Mouse (Mus musculus) limb, embryonic 13.5 days (tissue): ENCODE measurements around the gene Mea1. TPM values are rescaled to one million over a fixed set of nuclear protein-coding genes. Genes with fewer than 3 reads are reported as not detected.

Experiments used
- ATAC-seq: fragments of 200-750 bp; cut with Nextera tagmentation; 2 replicates; pipeline ENCODE4 v1.8.0; 2017; ENCODE audit warnings: low read depth, moderate number of reproducible peaks, moderate TSS enrichment; ENCODE audit not compliant: low FRiP score
- H3K27ac ChIP-seq: fragments of 300-500 bp; sonication (generic); 2 replicates; pipeline ENCODE4 v1.5.1; 2015; ENCODE audit warnings: inconsistent platforms, mild to moderate bottlenecking, moderate library complexity
- H3K27me3 ChIP-seq: fragments of 300-500 bp; sonication (generic); 2 replicates; pipeline ENCODE4 v1.6.1; 2015; ENCODE audit warnings: mild to moderate bottlenecking, inconsistent platforms
- H3K36me3 ChIP-seq: fragments of 300-500 bp; sonication (generic); 2 replicates; pipeline ENCODE4 v1.6.1; 2015; ENCODE audit warnings: inconsistent platforms, mild to moderate bottlenecking, moderate library complexity
- H3K4me1 ChIP-seq: fragments of 300-500 bp; sonication (generic); 2 replicates; pipeline ENCODE4 v1.6.1; 2015; ENCODE audit warnings: inconsistent platforms
- H3K4me2 ChIP-seq: fragments of 300-500 bp; sonication (generic); replicated peaks from 2 replicates; pipeline ENCODE4 v1.6.1; 2015; ENCODE audit warnings: inconsistent platforms, mild to moderate bottlenecking, moderate library complexity
- H3K4me3 ChIP-seq: fragments of 300-500 bp; sonication (generic); 2 replicates; pipeline ENCODE4 v1.5.1; 2015; ENCODE audit warnings: moderate library complexity, mild to moderate bottlenecking, inconsistent platforms
- H3K9ac ChIP-seq: fragments of 300-500 bp; sonication (generic); 2 replicates; pipeline ENCODE4 v1.6.1; 2015; ENCODE audit warnings: mild to moderate bottlenecking, inconsistent platforms
- H3K9me3 ChIP-seq: fragments of 300-500 bp; sonication (generic); 2 replicates; pipeline ENCODE4 v1.6.1; 2016; ENCODE audit warnings: inconsistent platforms
- WGBS: fragments of 180-500 bp; shearing (Covaris S2); methylation state at CpG from one replicate; pipeline ENCODE4 v1.1.7; 2015; 5-methylcytosine and 5-hydroxymethylcytosine counted together
- polyA plus RNA-seq: library from polyadenylated mRNA; unstranded; fragments of >200 nt; fragmentation: Nextera tagmentation; extraction: Ambion mirVana; gene quantifications from 2 replicates; pipeline ENCODE4 v1.2.1, GENCODE M21; 2015

Mea1 gene
- polyA plus RNA-seq = 157 and 162 TPM in 2 replicates

GRCm38 (mm10) chr17:46678416-46678815, at the start of gene Mea1:
Gene Mea1 (plus strand): TSS chr17:46678793.
- peaks cover 49% of the 10 kb centered on the region for H3K36me3 ChIP-seq
- no peaks in the 10 kb centered on the region for H3K27me3 ChIP-seq
- H3K4me1 ChIP-seq = peaks cover 40% of the 10 kb centered on the region
- ATAC-seq = no peak
- H3K9me3 ChIP-seq = no peaks in the 10 kb centered on the region
- peak within 1 kb of the TSS; percentile 90; the same call in 1 of the 2 replicates for H3K27ac ChIP-seq
- H3K4me2 ChIP-seq = peak within 1 kb of the TSS; percentile 90
- peak within 1 kb of the TSS; percentile 88 for H3K4me3 ChIP-seq
- 93% methylated on average over 7 of the region's 9 CpGs for WGBS
- peak within 1 kb of the TSS; percentile 81 for H3K9ac ChIP-seq

- Histone ChIP-seq H3K36me3 (peaks cover 30% of the 10 kb centered on the region), H3K4me3 (peak overlapping the region; percentile 70), H3K4me2 (peak overlapping the region; percentile 89), H3K27me3 (no peaks in the 10 kb centered on the region), H3K9me3 (no peaks in the 10 kb centered on the region), H3K27ac (peak overlapping the region; percentile 92), H3K9ac (peak overlapping the region; percentile 92), H3K4me1 (peaks cover 57% of the 10 kb centered on the region)
- 5% methylated on average over 12 of the region's 12 CpGs for WGBS
- ATAC-seq = peak; percentile 75
These were observed 48.7 kb upstream of the Mea1 start for GRCm38 (mm10) chr17:46629685-46630441.

GRCm38 (mm10) chr17:46636831-46637523, 41.6 kb upstream of the Mea1 start:
- no peak overlapping the region for H3K27ac ChIP-seq
- peaks cover 69% of the 10 kb centered on the region for H3K36me3 ChIP-seq
- 14% methylated on average over 15 of the region's 15 CpGs for WGBS
- peaks cover 10% of the 10 kb centered on the region for H3K4me1 ChIP-seq
- peak overlapping the region; percentile 19; the same call in 1 of the 2 replicates for H3K4me3 ChIP-seq
- peak overlapping the region; percentile 31; the same call in 1 of the 2 replicates for H3K9ac ChIP-seq
- H3K9me3 ChIP-seq = no peaks in the 10 kb centered on the region
- ATAC-seq = peak; percentile 32
- no peaks in the 10 kb centered on the region for H3K27me3 ChIP-seq
- H3K4me2 ChIP-seq = peak overlapping the region; percentile 51

GRCm38 (mm10) chr17:46639929-46640328, 38.7 kb upstream of the Mea1 start:
- H3K4me2 ChIP-seq = no peak overlapping the region
- ATAC-seq = no peak
- peaks cover 59% of the 10 kb centered on the region for H3K36me3 ChIP-seq
- H3K27me3 ChIP-seq = no peaks in the 10 kb centered on the region
- no peak overlapping the region for H3K27ac ChIP-seq
- no peak overlapping the region for H3K4me3 ChIP-seq
- H3K9me3 ChIP-seq = no peaks in the 10 kb centered on the region
- H3K4me1 ChIP-seq = peaks cover 19% of the 10 kb centered on the region
- 87% methylated on average over 9 of the region's 9 CpGs for WGBS
- H3K9ac ChIP-seq = no peak overlapping the region

GRCm38 (mm10) chr17:46642060-46642459, 36.5 kb upstream of the Mea1 start:
- no peaks in the 10 kb centered on the region for H3K27me3 ChIP-seq
- WGBS = 87% methylated on average over 17 of the region's 17 CpGs
- no peak overlapping the region for H3K27ac ChIP-seq
- H3K4me2 ChIP-seq = no peak overlapping the region
- H3K36me3 ChIP-seq = peaks cover 46% of the 10 kb centered on the region
- no peak for ATAC-seq
- no peaks in the 10 kb centered on the region for H3K9me3 ChIP-seq
- no peak overlapping the region for H3K4me3 ChIP-seq
- H3K4me1 ChIP-seq = peaks cover 23% of the 10 kb centered on the region
- H3K9ac ChIP-seq = no peak overlapping the region

- 0 out of 2 replicates have a peak overlapping the region, but pooled peaks have one; percentile 79 for H3K9ac ChIP-seq
- ATAC-seq = no peak
- WGBS = 86% methylated on average over 12 of the region's 12 CpGs
These were observed 34.3 kb upstream of the Mea1 start for GRCm38 (mm10) chr17:46644152-46644805.

GRCm38 (mm10) chr17:46644916-46645475, 33.6 kb upstream of the Mea1 start:
- H3K4me3 ChIP-seq = peak overlapping the region; percentile 83
- H3K27me3 ChIP-seq = no peaks in the 10 kb centered on the region
- H3K4me2 ChIP-seq = peak overlapping the region; percentile 95
- peaks cover 28% of the 10 kb centered on the region for H3K4me1 ChIP-seq
- no peak overlapping the region for H3K27ac ChIP-seq
- 11% methylated on average over 11 of the region's 11 CpGs for WGBS
- ATAC-seq = no peak
- H3K36me3 ChIP-seq = peaks cover 46% of the 10 kb centered on the region
- H3K9me3 ChIP-seq = no peaks in the 10 kb centered on the region
- peak overlapping the region; percentile 79 for H3K9ac ChIP-seq

More at GRCm38 (mm10) chr17:46644152-46644805, 34.3 kb upstream of the Mea1 start:
- Histone ChIP-seq H3K9me3 (no peaks in the 10 kb centered on the region), H3K27me3 (no peaks in the 10 kb centered on the region), H3K4me1 (peaks cover 21% of the 10 kb centered on the region), H3K36me3 (peaks cover 52% of the 10 kb centered on the region), H3K4me3 (peak overlapping the region; percentile 83), H3K4me2 (peak overlapping the region; percentile 95), H3K27ac (no peak overlapping the region)

GRCm38 (mm10) chr17:46645561-46646321, 32.9 kb upstream of the Mea1 start, which contains the start of the genes Klc4 and Mrpl2:
Gene Klc4 (minus strand): TSS chr17:46646022.
Gene Mrpl2 (plus strand): TSS chr17:46646229.
- WGBS = under 1% methylated on average over 53 of the region's 53 CpGs
- peak; percentile 69 for ATAC-seq
- peak within 1 kb of the TSS; percentile 95 for H3K4me2 ChIP-seq
- H3K9me3 ChIP-seq = no peaks in the 10 kb centered on the region
- peaks cover 39% of the 10 kb centered on the region for H3K36me3 ChIP-seq
- H3K4me1 ChIP-seq = peaks cover 28% of the 10 kb centered on the region
- peak within 1 kb of the TSS; percentile 83 for H3K4me3 ChIP-seq
- peak within 1 kb of the TSS; percentile 80 for H3K9ac ChIP-seq
- H3K27me3 ChIP-seq = no peaks in the 10 kb centered on the region
- peak within 1 kb of the TSS; percentile 67; the same call in 1 of the 2 replicates for H3K27ac ChIP-seq

- WGBS = 0% methylated on average over 19 of the region's 19 CpGs
- Histone ChIP-seq H3K36me3 (peaks cover 33% of the 10 kb centered on the region), H3K4me1 (peaks cover 31% of the 10 kb centered on the region), H3K4me3 (peak overlapping the region; percentile 83), H3K9ac (peak overlapping the region; percentile 80), H3K27me3 (no peaks in the 10 kb centered on the region), H3K9me3 (no peaks in the 10 kb centered on the region), H3K27ac (peak overlapping the region; percentile 67; the same call in 1 of the 2 replicates), H3K4me2 (peak overlapping the region; percentile 95)
- peak; percentile 13; the same call in 1 of the 2 replicates for ATAC-seq
These were observed 32.3 kb upstream of the Mea1 start for GRCm38 (mm10) chr17:46646322-46646662.

- ATAC-seq = no peak
- no peaks in the 10 kb centered on the region for H3K27me3 ChIP-seq
- H3K4me2 ChIP-seq = 0 out of 2 replicates have a peak overlapping the region, but pooled peaks have one; percentile 95
- peak overlapping the region; percentile 83; the same call in 1 of the 2 replicates for H3K4me3 ChIP-seq
- peaks cover 41% of the 10 kb centered on the region for H3K4me1 ChIP-seq
- no peak overlapping the region for H3K27ac ChIP-seq
- H3K9me3 ChIP-seq = no peaks in the 10 kb centered on the region
- peaks cover 31% of the 10 kb centered on the region for H3K36me3 ChIP-seq
- WGBS = 92% methylated on average over 7 of the region's 7 CpGs
- H3K9ac ChIP-seq = no peak overlapping the region
These were observed 31.3 kb upstream of the Mea1 start for GRCm38 (mm10) chr17:46647279-46647678.

- Histone ChIP-seq H3K9ac (no peak overlapping the region), H3K27ac (no peak overlapping the region), H3K4me3 (no peak overlapping the region), H3K27me3 (no peaks in the 10 kb centered on the region), H3K36me3 (peaks cover 33% of the 10 kb centered on the region), H3K9me3 (no peaks in the 10 kb centered on the region), H3K4me2 (no peak overlapping the region), H3K4me1 (peaks cover 51% of the 10 kb centered on the region)
- ATAC-seq = no peak
- WGBS = 92% methylated on average over 9 of the region's 9 CpGs
These were observed 30.2 kb upstream of the Mea1 start for GRCm38 (mm10) chr17:46648436-46648835.
